Mouse (Mus musculus): ENCODE results near the gene Fhit. TPM values are rescaled to one million over a fixed set of nuclear protein-coding genes. Genes with fewer than 3 reads are reported as not detected.

The Fhit gene
- polyA plus RNA-seq, 1 experiment from 2014 or later, result 3.5 TPM

- no peak overlapping the region for H3K4me2 ChIP-seq
- WGBS, result 86% methylated on average over 12 of the region's 12 CpGs
- no peaks in the 10 kb centered on the region for H3K36me3 ChIP-seq (ENCODE audit: control insufficient read depth, insufficient read depth, low read length)
- H3K9ac ChIP-seq (ENCODE audit: low read depth, low read length), result no peak overlapping the region
- H3K27ac ChIP-seq (ENCODE audit: low read depth, low read length), result no peak overlapping the region
- H3K9me3 ChIP-seq (ENCODE audit: control insufficient read depth, low read length), result no peaks in the 10 kb centered on the region
- H3K27me3 ChIP-seq (replicated peaks; ENCODE audit: control insufficient read depth, insufficient read depth, low read length), result no peaks in the 10 kb centered on the region
- H3K4me1 ChIP-seq (replicated peaks; ENCODE audit: control insufficient read depth, insufficient read depth, low read length), result no peaks in the 10 kb centered on the region
- DNase-seq (ENCODE audit: low spot score), result no peak
- H3K4me3 ChIP-seq (ENCODE audit: low read depth, low read length), result no peak overlapping the region
- no peak for ATAC-seq (replicated peaks; ENCODE audit: low FRiP score)
These were observed 451.0 kb downstream of the Fhit start for GRCm38 (mm10) chr14:10710796-10711311.

DNA sequence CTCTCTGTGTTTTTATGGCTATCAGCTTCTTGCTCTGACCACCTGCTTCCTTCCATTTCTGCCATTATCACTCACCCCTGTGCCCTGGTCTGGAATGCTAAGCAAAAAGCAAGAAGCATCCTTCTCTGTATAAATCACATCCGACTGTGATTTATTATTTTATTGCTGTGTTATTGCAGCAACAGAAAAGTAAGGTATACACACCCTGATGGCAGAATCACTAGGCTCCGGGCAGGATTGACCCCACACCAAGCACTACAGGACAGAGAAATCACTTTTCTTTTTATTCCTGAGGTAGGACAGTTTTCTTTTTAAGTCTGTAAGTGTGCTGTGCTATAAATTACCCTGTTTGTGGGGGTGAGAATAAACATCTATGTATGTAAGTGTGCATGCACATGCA, 460.1 kb downstream of the Fhit start:
- ATAC-seq (replicated peaks; ENCODE audit: low FRiP score) (no peak), DNase-seq (ENCODE audit: low spot score) (no peak)
- H3K9me3 ChIP-seq (ENCODE audit: control insufficient read depth, low read length), result no peaks in the 10 kb centered on the region
- H3K27ac ChIP-seq (ENCODE audit: low read depth, low read length), result no peak overlapping the region
- WGBS, result 48% methylated on average over 2 of the region's 2 CpGs
- no peak overlapping the region for H3K4me3 ChIP-seq (ENCODE audit: low read depth, low read length)
- no peaks in the 10 kb centered on the region for H3K4me1 ChIP-seq (replicated peaks; ENCODE audit: control insufficient read depth, insufficient read depth, low read length)
- no peaks in the 10 kb centered on the region for H3K36me3 ChIP-seq (ENCODE audit: control insufficient read depth, insufficient read depth, low read length)
- H3K27me3 ChIP-seq (replicated peaks; ENCODE audit: control insufficient read depth, insufficient read depth, low read length), result no peaks in the 10 kb centered on the region
- H3K9ac ChIP-seq (ENCODE audit: low read depth, low read length), result no peak overlapping the region
- H3K4me2 ChIP-seq, result no peak overlapping the region

DNA sequence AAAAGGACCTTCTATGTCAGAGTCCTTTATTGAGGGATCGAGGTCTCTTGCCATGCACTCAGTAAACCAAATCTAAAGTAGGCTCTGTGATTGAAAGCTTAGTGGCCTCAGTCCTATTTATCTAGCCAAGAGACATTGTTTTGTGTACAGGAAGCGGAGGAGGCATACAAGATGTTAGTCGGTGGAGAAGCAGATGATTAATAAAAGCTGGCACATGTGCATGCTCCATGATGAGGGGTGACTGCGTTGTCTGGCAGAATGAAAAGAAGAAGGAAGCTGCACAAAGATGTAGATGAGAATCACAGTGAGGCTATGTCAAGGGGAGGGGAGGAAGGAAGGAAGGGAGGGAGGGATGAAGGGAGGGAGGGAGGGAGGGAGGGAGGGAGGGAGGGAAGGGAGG, 481.8 kb downstream of the Fhit start:
- no peak overlapping the region for H3K9ac ChIP-seq (ENCODE audit: low read depth, low read length)
- H3K4me2 ChIP-seq, result no peak overlapping the region
- H3K27me3 ChIP-seq (replicated peaks; ENCODE audit: control insufficient read depth, insufficient read depth, low read length), result no peaks in the 10 kb centered on the region
- ATAC-seq (replicated peaks; ENCODE audit: low FRiP score) (no peak), DNase-seq (ENCODE audit: low spot score) (no peak)
- H3K9me3 ChIP-seq (ENCODE audit: control insufficient read depth, low read length), result no peaks in the 10 kb centered on the region
- H3K4me3 ChIP-seq (ENCODE audit: low read depth, low read length), result no peak overlapping the region
- H3K4me1 ChIP-seq (replicated peaks; ENCODE audit: control insufficient read depth, insufficient read depth, low read length), result no peaks in the 10 kb centered on the region
- no peak overlapping the region for H3K27ac ChIP-seq (ENCODE audit: low read depth, low read length)
- no peaks in the 10 kb centered on the region for H3K36me3 ChIP-seq (ENCODE audit: control insufficient read depth, insufficient read depth, low read length)
- WGBS, result 72% methylated on average over 4 of the region's 4 CpGs

DNA sequence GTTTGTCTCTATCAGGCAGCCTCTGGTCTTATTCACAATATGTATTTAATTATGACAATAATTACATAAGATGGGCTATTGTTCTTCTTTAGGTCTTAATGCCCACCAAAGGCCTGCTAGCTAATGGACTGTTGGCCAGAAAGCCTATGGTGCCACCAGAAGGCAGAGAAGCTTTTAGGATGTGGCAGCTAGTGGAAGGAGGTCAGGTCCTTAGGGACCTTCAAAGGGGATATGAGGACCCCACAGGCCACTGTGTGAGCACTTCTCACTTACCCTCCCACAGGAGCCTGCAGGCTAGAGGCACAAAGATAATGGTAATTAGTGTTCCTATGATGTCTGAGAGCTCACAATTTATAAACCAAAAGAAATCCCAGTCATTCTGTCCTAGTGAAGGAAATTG, 482.2 kb downstream of the Fhit start:
- Histone ChIP-seq H3K9ac (ENCODE audit: low read depth, low read length) (no peak overlapping the region), H3K4me3 (ENCODE audit: low read depth, low read length) (no peak overlapping the region), H3K4me1 (replicated peaks; ENCODE audit: control insufficient read depth, insufficient read depth, low read length) (no peaks in the 10 kb centered on the region), H3K27ac (ENCODE audit: low read depth, low read length) (no peak overlapping the region), H3K9me3 (ENCODE audit: control insufficient read depth, low read length) (no peaks in the 10 kb centered on the region), H3K4me2 (no peak overlapping the region), H3K36me3 (ENCODE audit: control insufficient read depth, insufficient read depth, low read length) (no peaks in the 10 kb centered on the region), H3K27me3 (replicated peaks; ENCODE audit: control insufficient read depth, insufficient read depth, low read length) (no peaks in the 10 kb centered on the region)
- ATAC-seq (replicated peaks; ENCODE audit: low FRiP score) (no peak), DNase-seq (ENCODE audit: low spot score) (no peak)

DNA sequence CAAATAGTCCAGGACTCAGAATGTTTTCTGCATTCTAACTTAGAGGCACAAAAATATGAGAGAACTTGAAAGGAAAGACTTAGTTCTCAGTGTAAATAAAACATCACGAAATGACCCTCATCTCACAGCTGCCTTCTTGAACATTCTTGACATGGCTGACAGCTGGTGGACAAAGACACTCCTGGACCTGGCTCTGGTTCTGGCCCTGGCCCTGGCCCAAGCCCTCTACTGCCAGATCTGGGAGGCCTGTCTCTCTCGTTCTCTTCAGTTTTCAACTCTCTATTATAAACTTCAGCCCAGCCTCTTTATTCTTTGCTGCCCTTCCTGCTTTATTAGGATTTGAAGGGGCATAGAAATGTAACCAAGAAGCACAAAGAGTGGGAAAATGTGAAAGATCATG, 484.2 kb downstream of the Fhit start:
- H3K27me3 ChIP-seq (replicated peaks; ENCODE audit: control insufficient read depth, insufficient read depth, low read length), result no peaks in the 10 kb centered on the region
- no peak overlapping the region for H3K4me3 ChIP-seq (ENCODE audit: low read depth, low read length)
- no peaks in the 10 kb centered on the region for H3K4me1 ChIP-seq (replicated peaks; ENCODE audit: control insufficient read depth, insufficient read depth, low read length)
- no peak for ATAC-seq (replicated peaks; ENCODE audit: low FRiP score)
- no peak for DNase-seq (ENCODE audit: low spot score)
- no peak overlapping the region for H3K4me2 ChIP-seq
- H3K9me3 ChIP-seq (ENCODE audit: control insufficient read depth, low read length), result no peaks in the 10 kb centered on the region
- H3K9ac ChIP-seq (ENCODE audit: low read depth, low read length), result no peak overlapping the region
- no peaks in the 10 kb centered on the region for H3K36me3 ChIP-seq (ENCODE audit: control insufficient read depth, insufficient read depth, low read length)
- WGBS, result 67% methylated on average over 2 of the region's 2 CpGs
- no peak overlapping the region for H3K27ac ChIP-seq (ENCODE audit: low read depth, low read length)

DNA sequence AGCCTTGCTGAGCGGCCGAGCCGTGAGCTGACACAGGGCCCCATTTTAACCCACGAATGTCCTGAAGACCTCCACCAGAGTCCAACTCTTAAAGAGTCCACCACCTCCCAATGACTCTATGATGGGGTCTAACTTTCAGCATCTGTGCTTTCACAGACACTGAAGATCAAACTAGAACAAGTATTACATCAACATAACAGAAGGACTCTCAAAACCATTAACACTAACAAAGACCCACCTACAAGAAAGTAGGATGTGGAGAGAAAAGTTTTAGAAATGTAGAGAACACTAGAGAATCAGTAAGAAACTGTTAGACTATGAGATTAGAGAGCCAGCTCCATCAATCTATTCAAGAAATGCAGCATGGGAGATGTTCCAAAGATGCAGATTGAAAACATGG, 501.6 kb downstream of the Fhit start:
- no peak for ATAC-seq (replicated peaks; ENCODE audit: low FRiP score)
- no peak overlapping the region for H3K27ac ChIP-seq (ENCODE audit: low read depth, low read length)
- no peaks in the 10 kb centered on the region for H3K36me3 ChIP-seq (ENCODE audit: control insufficient read depth, insufficient read depth, low read length)
- H3K27me3 ChIP-seq (replicated peaks; ENCODE audit: control insufficient read depth, insufficient read depth, low read length), result no peaks in the 10 kb centered on the region
- no peaks in the 10 kb centered on the region for H3K9me3 ChIP-seq (ENCODE audit: control insufficient read depth, low read length)
- H3K9ac ChIP-seq (ENCODE audit: low read depth, low read length), result no peak overlapping the region
- WGBS, result 83% methylated on average over 4 of the region's 4 CpGs
- no peaks in the 10 kb centered on the region for H3K4me1 ChIP-seq (replicated peaks; ENCODE audit: control insufficient read depth, insufficient read depth, low read length)
- H3K4me3 ChIP-seq (ENCODE audit: low read depth, low read length), result no peak overlapping the region
- H3K4me2 ChIP-seq, result no peak overlapping the region
- DNase-seq (ENCODE audit: low spot score), result no peak

- no peaks in the 10 kb centered on the region for H3K27me3 ChIP-seq (replicated peaks; ENCODE audit: control insufficient read depth, insufficient read depth, low read length)
- no peak overlapping the region for H3K27ac ChIP-seq (ENCODE audit: low read depth, low read length)
- no peaks in the 10 kb centered on the region for H3K4me1 ChIP-seq (replicated peaks; ENCODE audit: control insufficient read depth, insufficient read depth, low read length)
- no peak overlapping the region for H3K4me2 ChIP-seq
- DNase-seq (ENCODE audit: low spot score) (no peak), ATAC-seq (replicated peaks; ENCODE audit: low FRiP score) (no peak)
- no peak overlapping the region for H3K9ac ChIP-seq (ENCODE audit: low read depth, low read length)
- no peaks in the 10 kb centered on the region for H3K9me3 ChIP-seq (ENCODE audit: control insufficient read depth, low read length)
- no peaks in the 10 kb centered on the region for H3K36me3 ChIP-seq (ENCODE audit: control insufficient read depth, insufficient read depth, low read length)
- H3K4me3 ChIP-seq (ENCODE audit: low read depth, low read length), result no peak overlapping the region
- WGBS, result 77% methylated on average over 2 of the region's 2 CpGs
These were observed 502.5 kb downstream of the Fhit start for GRCm38 (mm10) chr14:10659326-10659725.

DNA sequence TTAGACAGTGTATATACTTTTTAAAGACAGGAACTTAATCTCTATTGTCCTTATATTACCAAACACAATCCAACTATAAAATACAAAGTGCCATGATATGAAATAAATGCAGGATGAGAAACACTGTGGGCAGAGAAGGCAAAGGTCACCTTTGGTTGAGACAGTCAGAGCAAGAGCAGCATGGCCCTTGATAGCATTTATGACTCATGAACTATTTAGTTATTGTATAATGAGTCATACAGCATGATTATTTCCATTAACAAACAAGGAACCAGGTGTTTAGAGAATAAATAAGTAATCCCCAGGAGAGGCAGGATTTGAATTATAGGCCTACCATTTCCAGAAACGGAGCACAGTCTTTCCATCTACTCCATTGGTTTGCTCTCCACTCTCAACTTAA, 503.6 kb downstream of the Fhit start:
- 95% methylated on average over 1 of the region's 1 CpGs for whole genome bisulfite sequencing
- H3K4me1 ChIP-seq (replicated peaks; ENCODE audit: control insufficient read depth, insufficient read depth, low read length), result no peaks in the 10 kb centered on the region
- ATAC-seq (replicated peaks; ENCODE audit: low FRiP score) (no peak), DNase-seq (ENCODE audit: low spot score) (no peak)
- H3K9ac ChIP-seq (ENCODE audit: low read depth, low read length), result no peak overlapping the region
- H3K36me3 ChIP-seq (ENCODE audit: control insufficient read depth, insufficient read depth, low read length), result no peaks in the 10 kb centered on the region
- H3K4me2 ChIP-seq, result no peak overlapping the region
- H3K27me3 ChIP-seq (replicated peaks; ENCODE audit: control insufficient read depth, insufficient read depth, low read length), result no peaks in the 10 kb centered on the region
- no peak overlapping the region for H3K27ac ChIP-seq (ENCODE audit: low read depth, low read length)
- no peak overlapping the region for H3K4me3 ChIP-seq (ENCODE audit: low read depth, low read length)
- H3K9me3 ChIP-seq (ENCODE audit: control insufficient read depth, low read length), result no peaks in the 10 kb centered on the region

DNA sequence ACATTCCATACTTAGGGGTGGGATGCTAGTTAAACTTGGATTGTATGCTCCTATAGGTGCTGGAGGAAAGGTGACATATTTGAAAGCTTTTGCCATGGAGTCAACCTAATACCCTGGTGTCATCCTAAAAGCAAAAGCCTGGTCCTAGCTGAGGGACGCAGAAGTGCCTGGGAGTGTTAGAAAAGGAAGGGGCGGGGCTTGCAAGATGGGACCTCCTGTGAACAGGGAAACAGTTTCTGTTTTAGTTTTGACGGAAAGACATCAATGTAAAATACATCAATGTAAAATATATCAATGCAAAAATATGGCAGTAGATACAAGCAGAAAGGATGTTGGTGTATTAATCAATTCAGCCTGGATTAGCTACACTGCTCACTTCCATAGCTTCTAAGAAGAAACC, 504.5 kb downstream of the Fhit start:
- no peak overlapping the region for H3K27ac ChIP-seq (ENCODE audit: low read depth, low read length)
- H3K9ac ChIP-seq (ENCODE audit: low read depth, low read length), result no peak overlapping the region
- H3K36me3 ChIP-seq (ENCODE audit: control insufficient read depth, insufficient read depth, low read length), result no peaks in the 10 kb centered on the region
- no peaks in the 10 kb centered on the region for H3K4me1 ChIP-seq (replicated peaks; ENCODE audit: control insufficient read depth, insufficient read depth, low read length)
- H3K9me3 ChIP-seq (ENCODE audit: control insufficient read depth, low read length), result no peaks in the 10 kb centered on the region
- 69% methylated on average over 3 of the region's 3 CpGs for WGBS
- H3K4me3 ChIP-seq (ENCODE audit: low read depth, low read length), result no peak overlapping the region
- H3K4me2 ChIP-seq, result no peak overlapping the region
- no peak for ATAC-seq (replicated peaks; ENCODE audit: low FRiP score)
- DNase-seq (ENCODE audit: low spot score), result no peak
- no peaks in the 10 kb centered on the region for H3K27me3 ChIP-seq (replicated peaks; ENCODE audit: control insufficient read depth, insufficient read depth, low read length)
